Mouse (Mus musculus) inflammation-experienced regulatory T-cells (primary cell): ENCODE measurements around the gene Rpa2. TPM values are rescaled to one million over a fixed set of nuclear protein-coding genes. Genes with fewer than 3 reads are reported as not detected.

ENCODE experiments used
- polyA plus RNA-seq, 2 experiments: library from polyadenylated mRNA; unstranded; fragments of 100-300 nt; shearing (Covaris generic); gene quantifications; one replicate each; pipeline ENCODE4 v1.2.1; 2017

Rpa2 gene
- 10 to 100 TPM; 48.6 to 63.9 TPM for polyA plus RNA-seq

GRCm38 (mm10) chr4:132767914-132768876 lies at the start of gene Rpa2:
TSS of gene Rpa2 (plus strand) at chr4:132768332.

GRCm38 (mm10) chr4:132732148-132732684 lies 35.9 kb upstream of the Rpa2 start, which contains the start of gene Xkr8:
TSS of gene Xkr8 (minus strand) at chr4:132732546.

GRCm38 (mm10) chr4:132756974-132757373 lies 11.2 kb upstream of the Rpa2 start, which contains the start of gene Smpdl3b:
TSS of gene Smpdl3b (minus strand) at chr4:132757252.

GRCm38 (mm10) chr4:132796196-132796886 lies 28.2 kb downstream of the Rpa2 start, which contains the start of gene Themis2:
TSS of gene Themis2 (minus strand) at chr4:132796387.

Other genes with a start within 250 kb of the Rpa2 start
- gene Atpif1, start 234.7 kb upstream of the Rpa2 start, polyA plus RNA-seq, result 100 to 1,000 TPM in 1 of 2 experiments, 10 to 100 TPM in 1; 99.0 to 203 TPM
- 100 to 1,000 TPM; 216 to 225 TPM for gene Dnajc8, start 232.8 kb upstream of the Rpa2 start, polyA plus RNA-seq
- 1 to 10 TPM in 1 of 2 experiments, under 1 TPM in 1; 0.53 to 1.1 TPM for gene Ptafr, start 204.3 kb upstream of the Rpa2 start, polyA plus RNA-seq
- 10 to 100 TPM; 13.8 to 36.6 TPM for gene Eya3, start 129.3 kb upstream of the Rpa2 start, polyA plus RNA-seq
- 1 to 10 TPM; 3.8 to 9.3 TPM for gene Xkr8, start 35.8 kb upstream of the Rpa2 start, polyA plus RNA-seq
- 1 to 10 TPM; 2.6 to 3.7 TPM for gene Smpdl3b, start 11.1 kb upstream of the Rpa2 start, polyA plus RNA-seq
- 1 to 10 TPM in 1 of 2 experiments, under 1 TPM in 1; 0.68 to 2.0 TPM for gene Themis2, start 28.1 kb downstream of the Rpa2 start, polyA plus RNA-seq
- 10 to 100 TPM; 51.0 to 57.2 TPM for gene Ppp1r8, start 74.8 kb downstream of the Rpa2 start, polyA plus RNA-seq
- gene Stx12, start 116.2 kb downstream of the Rpa2 start, polyA plus RNA-seq, result 10 to 100 TPM; 29.7 to 40.0 TPM
- gene Fam76a, start 154.2 kb downstream of the Rpa2 start, polyA plus RNA-seq, result 10 to 100 TPM; 31.7 to 33.6 TPM
- 1 to 10 TPM; 2.8 to 4.3 TPM for gene Fgr, start 205.8 kb downstream of the Rpa2 start, polyA plus RNA-seq
- 1 to 10 TPM; 5.8 to 6.0 TPM for gene Ahdc1, start 242.9 kb downstream of the Rpa2 start, polyA plus RNA-seq